Mouse (Mus musculus) right cerebral cortex, adult 18-20 months (tissue): ENCODE measurements around the gene Krt79.

Source experiments
- DNase-seq: peaks from one replicate; pipeline ENCODE4 v3.0.0; 2022; ENCODE audit warnings: mixed read lengths

The Krt79 gene

DNA sequence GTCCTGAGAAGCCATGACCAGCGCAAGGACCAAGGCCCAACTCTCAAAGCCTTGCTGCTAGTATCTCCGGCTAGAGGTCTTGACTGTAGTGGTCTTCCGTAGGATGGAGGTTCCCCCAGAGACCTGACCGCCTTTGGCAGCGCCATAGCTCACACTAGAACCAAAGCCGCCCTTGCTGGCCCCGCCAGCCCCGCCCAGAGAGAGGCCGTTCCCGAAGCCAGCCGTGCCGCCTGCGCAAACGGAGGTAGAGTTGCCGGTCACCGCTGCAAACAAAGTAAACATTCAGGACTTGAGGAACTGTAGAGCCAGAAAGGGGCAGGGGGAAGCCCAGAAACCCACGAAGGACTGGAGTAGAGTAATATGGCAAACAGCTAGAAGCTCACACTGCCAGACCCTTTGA is 10.5 kb downstream of the Krt79 start:
- no peak for DNase-seq

- no peak for DNase-seq
These were observed 11.0 kb downstream of the Krt79 start for GRCm38 (mm10) chr15:101929087-101929486.

DNA sequence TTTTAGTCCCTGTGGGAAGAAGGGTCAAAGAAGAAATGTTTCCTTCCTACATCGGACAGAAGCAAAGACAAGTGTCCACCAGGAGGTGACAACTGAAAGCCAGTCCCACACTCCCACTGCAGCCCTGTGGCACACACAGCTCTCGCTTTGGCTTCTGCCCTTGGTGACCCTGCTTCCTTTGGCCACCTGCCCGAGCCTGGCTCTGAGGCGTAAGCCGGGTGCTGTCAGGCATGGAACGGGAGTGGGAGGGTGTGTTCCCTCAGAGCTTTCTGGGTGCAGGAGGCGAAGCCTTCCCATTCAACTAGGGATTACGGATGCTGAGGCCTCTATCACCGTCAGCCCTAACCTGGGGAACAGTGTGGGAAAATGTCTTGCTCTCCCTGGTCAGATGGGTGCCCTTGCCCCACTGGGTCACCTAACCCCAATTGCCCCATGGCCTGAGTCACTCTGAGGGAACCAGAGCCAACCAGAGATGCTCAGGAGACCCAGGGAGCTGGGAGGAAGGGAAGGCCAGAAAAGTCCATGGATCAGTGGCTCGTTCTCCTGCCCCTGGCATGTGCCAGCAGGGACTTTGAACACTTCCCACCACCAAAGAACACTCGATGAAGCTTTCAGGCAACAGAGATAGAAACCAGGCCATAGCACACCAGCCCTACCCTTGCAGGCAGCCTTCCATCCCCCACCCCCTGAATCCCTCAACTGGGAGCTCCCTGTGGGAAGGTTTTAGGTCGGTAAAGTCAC is 12.6 kb downstream of the Krt79 start:
- DNase-seq = no peak

DNA sequence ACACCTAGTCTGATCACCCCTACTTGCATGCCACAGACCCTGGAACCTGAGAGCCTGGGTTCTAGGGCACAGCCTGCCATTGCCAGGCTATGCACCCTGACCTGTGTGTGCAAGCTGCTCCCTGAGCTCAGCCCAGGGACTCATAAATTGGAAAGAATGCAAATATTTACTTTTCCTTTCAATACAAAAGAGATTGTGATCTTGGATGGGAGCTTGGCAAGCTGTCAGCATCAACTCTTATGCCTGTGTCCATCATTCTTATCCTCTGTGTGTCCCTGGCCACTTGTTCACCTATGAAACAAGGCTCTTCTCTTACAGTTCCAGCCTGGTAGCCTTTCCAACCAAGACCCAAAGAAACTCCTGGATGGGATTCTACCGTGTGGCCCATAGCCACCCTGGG is 15.1 kb downstream of the Krt79 start:
- DNase-seq = no peak

DNA sequence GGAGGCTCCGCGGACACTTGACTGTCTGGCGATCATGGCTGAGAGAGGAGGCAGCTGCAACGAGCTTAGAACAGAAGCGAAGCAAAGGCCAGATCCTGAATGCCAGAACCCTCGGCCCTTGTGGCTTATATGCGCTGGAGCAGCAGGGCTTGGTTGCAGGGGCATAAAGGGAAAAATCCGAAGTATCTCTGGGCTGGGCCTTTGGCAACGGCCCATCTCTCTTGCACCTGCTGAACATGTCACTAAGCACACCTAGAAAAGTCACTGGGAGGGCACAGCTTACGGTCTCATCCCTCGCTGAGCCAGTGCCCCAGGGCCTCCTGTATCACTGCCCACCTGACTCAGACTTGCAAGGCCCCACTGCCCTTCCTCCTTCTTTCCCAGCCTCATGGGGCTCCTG is 15.5 kb downstream of the Krt79 start, which contains the start of gene Krt4:
TSS of gene Krt4 (minus strand) at position 101 of the 400 bp plus-strand sequence.
- DNase-seq = no peak

GRCm38 (mm10) chr15:101922296-101922695 is 17.8 kb downstream of the Krt79 start:
- DNase-seq = no peak

DNA sequence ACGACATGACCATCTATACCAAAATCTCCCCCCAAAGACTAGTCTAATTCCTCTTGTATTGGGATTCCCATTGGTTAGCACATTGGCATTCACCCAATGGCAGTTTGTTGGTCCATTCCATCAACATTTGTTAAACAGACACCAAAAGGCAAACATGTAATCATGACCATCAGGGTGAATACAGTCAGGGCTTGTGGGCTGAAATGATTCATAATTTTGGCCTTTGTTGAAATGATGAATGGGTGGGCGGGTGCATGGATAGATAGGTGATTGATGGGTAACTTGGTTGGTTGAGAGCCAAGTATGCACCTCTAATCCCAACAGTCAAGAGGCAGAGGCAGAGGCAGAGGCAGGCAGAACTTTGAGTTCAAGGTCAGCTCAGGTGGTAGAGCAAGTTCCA is 24.1 kb downstream of the Krt79 start:
- no peak for DNase-seq

DNA sequence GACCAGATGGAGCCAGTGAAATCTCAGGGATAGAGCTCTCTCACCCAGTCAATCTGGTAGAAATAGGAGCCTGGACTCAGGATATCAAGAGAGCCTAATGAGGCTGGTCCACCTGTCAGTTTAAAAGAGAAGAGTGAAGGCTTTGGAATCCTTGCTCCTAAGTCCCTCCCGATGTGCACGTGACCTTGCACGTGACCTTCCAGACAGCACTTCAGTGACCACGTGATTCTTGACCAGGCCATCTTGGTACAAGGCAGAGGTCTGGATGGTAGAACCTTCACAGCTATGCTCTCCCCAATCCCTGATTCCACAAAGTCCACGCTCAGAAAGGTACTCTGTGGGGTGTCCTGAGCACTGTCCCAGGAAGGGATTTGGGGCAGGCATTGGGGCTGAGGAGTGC is 35.3 kb downstream of the Krt79 start:
- DNase-seq = no peak

DNA sequence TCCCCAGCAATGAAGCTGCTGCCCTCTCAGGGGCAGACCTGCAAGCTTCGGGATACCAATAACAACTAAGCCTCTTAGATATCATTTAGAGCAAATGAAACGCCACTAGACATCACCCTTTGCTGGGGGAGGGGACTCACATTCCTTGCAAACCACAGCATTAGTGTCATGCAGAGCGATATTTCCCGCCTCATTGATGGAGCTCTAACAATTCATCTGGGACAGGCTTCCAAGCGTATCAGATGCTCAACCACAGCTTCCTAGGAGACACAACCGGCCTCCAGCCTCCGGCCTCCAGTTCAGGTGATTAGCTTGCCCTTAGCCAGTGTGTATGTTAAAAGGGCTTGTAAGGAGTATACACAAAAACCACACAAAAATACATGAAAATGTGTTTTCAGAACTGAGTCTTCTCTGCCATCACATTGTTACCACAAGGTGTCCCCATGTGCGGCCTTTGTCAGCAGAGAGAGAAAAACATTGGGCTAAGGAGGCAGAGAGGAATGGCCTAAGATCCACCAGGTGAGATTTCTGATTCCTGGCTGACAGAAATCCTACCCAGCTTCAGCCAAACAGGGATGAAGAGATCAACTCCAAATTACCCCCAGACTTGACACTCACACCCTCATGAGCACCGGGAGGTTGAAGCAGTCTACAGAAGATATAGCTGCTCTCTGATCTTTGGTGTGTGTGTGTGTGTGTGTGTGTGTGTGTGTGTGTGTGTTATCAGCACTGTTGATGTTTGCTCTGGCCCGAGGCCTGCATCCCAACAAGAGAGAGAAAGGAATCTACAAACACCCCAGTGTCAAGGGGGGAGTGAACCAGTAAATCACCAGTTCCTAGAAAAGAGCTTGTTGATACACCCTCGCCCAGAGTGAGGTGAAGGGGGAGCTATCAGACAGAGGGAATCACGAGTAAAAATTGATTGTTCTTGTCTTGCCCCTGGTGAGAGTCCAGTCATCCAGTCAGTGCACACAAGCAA is 37.7 kb downstream of the Krt79 start:
- no peak for DNase-seq

- DNase-seq = no peak
These were observed 44.9 kb downstream of the Krt79 start for GRCm38 (mm10) chr15:101895216-101895615.

GRCm38 (mm10) chr15:101892820-101893219 is 47.3 kb downstream of the Krt79 start, which contains the start of gene Krt76:
TSS of gene Krt76 (minus strand) at chr15:101892920.
- no peak for DNase-seq

DNA sequence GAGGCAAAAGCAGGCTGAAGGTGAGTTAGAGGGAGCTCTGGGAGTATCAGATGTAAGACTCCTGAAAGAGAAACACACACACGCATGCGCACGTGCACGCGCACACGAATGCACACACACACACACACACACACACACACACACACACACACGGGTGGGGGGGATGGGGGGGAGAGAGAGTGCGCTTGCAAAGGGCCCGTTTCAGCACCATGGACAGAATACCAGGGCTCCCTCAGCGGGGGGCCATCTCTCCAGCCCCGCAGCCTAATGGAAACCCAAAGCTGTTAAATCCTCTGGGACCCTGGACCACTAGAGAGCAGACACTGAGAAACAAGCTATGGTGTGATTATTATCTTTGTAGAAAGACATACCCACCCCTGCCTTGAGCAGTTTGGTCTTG is 60.3 kb downstream of the Krt79 start:
- DNase-seq = no peak
